Mouse (Mus musculus): ENCODE measurements at regions not wholly inside any gene's neighbourhood (a gene's known extent, or its start where the extent isn't known, plus 50 kb on each side); places are given as distances from the start of the nearest gene placed in this dataset.
A peak's percentile ranks its signal among the peaks of the same experiment; 100 is the strongest.
"Not testable (repeated sequence)": the region's sequence is repeated elsewhere in the genome, so short reads cannot be mapped to it uniquely, and the experiment has no call there.

DNA sequence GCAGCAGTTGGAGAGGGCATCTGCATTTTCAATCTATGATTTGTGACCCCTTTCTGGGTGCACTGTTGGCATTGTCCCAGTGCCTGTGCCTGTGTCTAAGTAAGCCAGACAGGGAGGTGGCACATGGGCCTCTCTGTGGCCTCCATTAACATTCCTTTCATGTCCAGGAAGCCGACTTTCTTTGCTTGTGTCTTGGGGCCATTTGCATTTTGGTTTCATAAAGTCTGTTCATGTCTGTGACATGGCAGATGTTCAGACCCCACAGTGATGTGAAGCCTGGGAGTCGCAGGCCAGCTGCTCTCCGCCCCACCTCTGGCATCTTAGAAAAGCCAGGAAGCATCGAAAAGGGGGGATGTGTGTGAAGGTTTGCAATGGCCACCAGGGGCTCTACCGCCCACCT, 153.1 kb downstream of the Kif26a start:
- no peak for DNase-seq

- DNase-seq: peak; percentile 26
These were observed 153.6 kb downstream of the Kif26a start for GRCm38 (mm10) chr12:112299603-112300002.

GRCm38 (mm10) chr12:112300125-112300524, 154.1 kb downstream of the Kif26a start:
- peak; percentile 61 for DNase-seq

- DNase-seq: no peak
These were observed 155.4 kb downstream of the Kif26a start for GRCm38 (mm10) chr12:112301411-112301891.

DNA sequence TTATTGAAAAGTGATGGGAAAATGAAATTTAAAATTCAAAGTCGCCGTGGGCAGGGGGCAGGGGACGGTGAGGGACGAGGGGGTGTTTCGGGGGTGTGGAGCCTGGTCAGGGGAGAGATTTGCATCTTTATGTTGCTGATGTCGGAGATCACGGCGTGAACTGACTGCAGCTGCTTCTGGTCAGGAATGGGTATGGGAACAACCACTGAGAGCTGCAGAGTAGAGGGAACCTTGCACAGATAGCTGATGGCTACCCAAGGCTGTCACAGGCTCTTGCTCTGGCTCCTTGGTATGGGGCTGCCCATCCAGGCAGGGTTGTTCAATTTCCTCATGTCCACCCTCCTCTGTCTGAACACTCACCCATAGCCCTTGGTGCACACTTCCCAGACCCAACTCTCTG, 155.9 kb downstream of the Kif26a start:
- no peak for DNase-seq

GRCm38 (mm10) chr12:112306208-112306607, 160.2 kb downstream of the Kif26a start:
- no peak for DNase-seq

DNA sequence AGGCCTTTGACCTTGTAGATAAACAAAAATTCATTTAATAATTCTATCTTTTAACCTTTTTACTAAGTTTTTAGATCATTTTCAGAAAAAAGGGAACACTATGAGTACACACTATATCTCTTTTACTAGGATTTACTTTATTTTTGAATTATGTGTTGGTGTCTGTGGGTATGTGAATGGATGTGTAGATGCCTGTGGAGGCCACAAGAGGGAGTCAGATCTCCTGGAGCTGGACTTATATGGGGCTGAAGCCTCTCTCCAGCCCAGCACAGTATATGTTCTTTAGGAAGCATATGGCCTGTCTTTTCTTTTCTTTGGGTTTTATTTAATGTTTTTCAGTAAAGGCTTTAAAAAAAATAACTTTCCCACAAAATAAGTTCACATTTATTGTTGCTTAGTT, 162.0 kb downstream of the Kif26a start:
- DNase-seq: no peak

GRCm38 (mm10) chr12:112309096-112309495, 163.1 kb downstream of the Kif26a start:
- not testable (repeated sequence) for DNase-seq

- peak; percentile 65 for DNase-seq
These were observed 163.8 kb downstream of the Kif26a start for GRCm38 (mm10) chr12:112309781-112310180.

DNA sequence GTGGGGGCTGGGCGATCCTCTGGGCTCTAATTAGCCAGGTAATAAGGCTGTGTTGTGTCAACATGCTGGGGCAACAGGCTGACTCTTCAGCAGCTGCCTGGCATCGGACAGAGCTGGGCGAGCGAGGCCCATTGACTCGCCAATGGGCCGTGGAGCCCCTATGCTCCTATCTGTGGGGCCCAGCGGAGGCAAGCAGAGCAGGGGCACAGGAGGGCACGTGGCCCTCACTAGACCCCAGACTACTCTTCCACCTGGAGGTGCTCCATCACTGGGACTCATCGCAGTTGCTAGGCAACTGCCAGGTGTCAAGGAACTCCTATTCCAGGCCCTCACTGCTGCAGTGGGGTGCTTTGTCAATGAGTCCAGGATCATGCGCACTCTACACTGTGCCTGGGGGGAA, 164.7 kb downstream of the Kif26a start:
- DNase-seq: no peak

DNA sequence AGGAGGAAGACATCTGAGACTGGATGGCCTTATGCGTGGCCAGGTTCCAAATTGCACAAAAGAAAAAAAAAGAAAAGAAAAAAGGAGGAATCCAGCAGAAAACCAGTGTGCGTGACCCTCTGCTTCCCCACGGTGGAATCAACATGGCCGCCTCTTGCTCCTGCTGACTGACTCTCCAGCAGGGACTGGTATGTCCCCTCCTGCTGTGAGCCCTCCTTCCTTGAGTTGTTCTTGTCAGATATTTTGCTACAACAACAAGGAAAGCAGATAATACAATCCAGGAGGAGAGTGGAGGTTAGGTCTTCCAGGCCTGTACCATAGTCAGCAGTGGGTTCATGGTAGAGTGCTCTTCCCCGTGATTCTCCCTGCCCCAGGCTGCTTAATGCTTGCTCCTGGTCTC, 168.8 kb downstream of the Kif26a start:
- DNase-seq: no peak

- DNase-seq: peak; percentile 61
These were observed 171.2 kb downstream of the Kif26a start for GRCm38 (mm10) chr12:112317191-112317590.

DNA sequence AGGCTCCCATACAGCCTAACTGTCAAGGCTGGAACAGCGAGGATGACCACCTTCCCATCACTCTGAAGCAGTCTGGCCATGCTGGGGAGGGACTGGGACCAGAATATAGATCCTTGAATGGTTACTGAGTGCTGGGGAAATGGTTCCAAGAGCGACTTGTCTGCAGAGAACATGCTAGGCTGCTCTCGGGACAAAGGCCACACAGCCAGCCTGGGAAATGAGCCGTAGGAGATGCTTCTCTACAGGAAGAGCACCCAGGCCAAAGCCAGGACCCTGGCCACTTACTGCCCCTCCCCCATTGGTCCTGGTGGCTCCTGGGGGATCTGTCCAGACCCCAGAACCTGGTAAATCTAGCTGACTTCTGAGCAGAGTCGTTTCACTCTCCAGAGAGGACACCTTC, 170.8 kb upstream of the A530016L24Rik start:
- no peak for DNase-seq

GRCm38 (mm10) chr12:112322196-112322595, 167.1 kb upstream of the A530016L24Rik start:
- DNase-seq: no peak

DNA sequence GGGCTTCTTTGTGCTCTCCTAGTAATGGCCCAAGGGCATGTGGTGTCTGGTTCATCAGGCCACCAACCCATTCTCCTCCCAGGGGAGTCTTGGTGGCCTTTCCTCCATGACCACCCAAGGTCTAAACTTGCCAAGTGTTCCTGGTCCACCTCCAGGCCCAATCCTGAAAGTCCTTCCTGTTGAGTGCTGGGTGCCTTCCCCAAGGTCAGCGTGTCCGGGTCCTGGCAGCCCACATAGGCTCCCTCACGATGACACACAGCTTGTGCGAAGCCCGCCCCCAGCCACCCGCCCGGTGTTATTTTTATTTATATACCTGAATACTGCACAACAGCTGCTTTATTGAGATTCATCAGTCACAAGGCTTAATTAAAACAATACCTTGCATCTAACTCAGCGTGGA, 161.8 kb upstream of the A530016L24Rik start:
- no peak for DNase-seq

GRCm38 (mm10) chr12:112328809-112329575, 160.3 kb upstream of the A530016L24Rik start:
- no peak for DNase-seq

GRCm38 (mm10) chr12:112329701-112330301, 159.4 kb upstream of the A530016L24Rik start:
- DNase-seq: no peak

- DNase-seq: no peak
These were observed 158.7 kb upstream of the A530016L24Rik start for GRCm38 (mm10) chr12:112330557-112330956.

- no peak for DNase-seq
These were observed 158.2 kb upstream of the A530016L24Rik start for GRCm38 (mm10) chr12:112331061-112331460.

DNA sequence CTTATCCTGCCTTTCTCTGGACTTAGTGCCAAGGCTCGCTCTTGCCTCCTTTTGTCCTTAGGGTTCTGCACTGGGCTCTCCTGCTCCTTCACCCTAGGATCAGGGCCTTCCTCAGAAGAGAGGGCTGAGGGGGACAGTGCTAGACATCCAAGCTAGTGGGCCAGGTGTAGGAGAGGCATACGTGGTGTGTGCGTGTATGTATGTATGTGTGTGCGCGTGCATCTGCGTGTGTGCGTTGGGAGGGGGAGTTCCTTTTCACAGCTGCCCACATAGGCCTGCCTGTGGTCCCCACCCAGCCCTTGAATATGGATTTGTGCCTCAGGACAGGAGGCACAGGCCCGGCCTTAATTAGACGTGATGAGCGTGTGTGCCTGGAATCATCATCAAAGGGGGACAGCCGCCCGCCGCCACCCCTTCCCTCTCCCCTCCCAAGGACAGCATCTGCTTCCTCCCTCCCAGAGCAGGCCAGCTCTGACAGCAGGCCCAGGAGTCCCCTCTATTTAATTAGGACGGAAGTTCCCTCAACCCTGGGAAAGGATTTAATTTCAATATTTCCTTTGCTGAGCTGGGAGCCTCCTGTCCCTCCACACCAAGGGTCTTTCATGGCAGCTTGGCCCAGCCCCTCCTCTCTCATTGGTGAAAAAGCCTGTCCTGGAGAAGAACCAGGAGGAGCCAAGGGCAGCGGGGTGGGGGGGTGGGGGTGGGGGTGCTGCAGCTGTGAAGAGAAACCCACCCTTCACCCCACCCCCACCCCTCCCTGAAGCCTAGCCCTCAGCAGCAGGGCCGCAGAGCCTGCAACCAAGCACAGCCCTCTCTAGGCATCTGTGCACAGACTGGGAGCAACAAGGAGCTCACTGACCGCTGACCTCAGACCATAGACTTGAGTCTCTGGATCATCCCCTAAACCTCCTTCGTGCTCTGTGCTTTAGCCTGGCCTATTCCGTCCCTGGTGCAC, 155.8 kb upstream of the A530016L24Rik start:
- DNase-seq: peak; percentile 55

GRCm38 (mm10) chr12:112334106-112334855, 155.0 kb upstream of the A530016L24Rik start:
- DNase-seq: peak; percentile 71

- DNase-seq: no peak
These were observed 153.6 kb upstream of the A530016L24Rik start for GRCm38 (mm10) chr12:112335641-112336040.

All from kidney, postnatal 10 days (tissue).